ENCODE assay signal across 8 mouse cellular contexts in the genomic region with DNA sequence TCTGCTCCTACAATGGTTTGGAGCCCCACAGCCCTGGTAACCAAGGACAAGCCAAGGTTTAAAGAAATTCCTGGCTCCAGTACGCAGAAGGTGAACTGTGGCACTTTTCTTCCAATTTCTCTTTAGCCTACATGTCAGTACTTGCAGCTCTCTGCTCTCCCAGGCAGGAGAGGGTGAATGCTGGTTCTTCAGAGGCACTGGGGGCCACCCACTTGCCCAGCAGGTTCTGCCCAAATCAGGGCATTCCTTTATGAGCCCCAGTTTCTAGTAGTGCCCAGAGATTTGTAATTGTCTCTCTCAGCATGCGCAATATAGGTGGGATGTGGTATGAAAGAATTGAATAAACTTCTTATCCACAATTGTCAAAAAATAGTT. TPM values are rescaled to one million over a fixed set of nuclear protein-coding genes. Genes with fewer than 3 reads are reported as not detected.
A peak's percentile ranks its signal among the peaks of the same experiment; 100 is the strongest.
DNase-seq lines count a peak whose midpoint lies in the region; ATAC-seq and TF ChIP-seq lines count a peak whose summit lies in the region.

No protein-coding gene starts in this region.

- H3K9ac ChIP-seq in midbrain, embryonic 11.5 days (ENCODE audit: low read length): no peak overlapping the region
- no peak overlapping the region for H3K9ac ChIP-seq in stomach, embryonic 14.5 days (replicated peaks; ENCODE audit: low read depth, low read length)

- H3K4me3 ChIP-seq in gastrocnemius, adult 2 months: peak overlapping the region; percentile 51
- H3K4me3 ChIP-seq in midbrain, embryonic 10.5 days: peak overlapping the region; percentile 33; the same call in 1 of the 2 replicates
- H3K4me3 ChIP-seq in midbrain, embryonic 11.5 days (ENCODE audit: low read depth, low read length): no peak overlapping the region
- peak overlapping the region; percentile 31; the same call in 1 of the 2 replicates for H3K4me3 ChIP-seq in limb, embryonic 10.5 days
- H3K4me3 ChIP-seq in stomach, embryonic 14.5 days (ENCODE audit: low read depth, low read length): no peak overlapping the region

- H3K27ac ChIP-seq in gastrocnemius, adult 2 months: no peak overlapping the region
- peak overlapping the region; percentile 71 for H3K27ac ChIP-seq in midbrain, embryonic 10.5 days (replicated peaks)
- H3K27ac ChIP-seq in midbrain, embryonic 11.5 days (ENCODE audit: low read depth, low read length): no peak overlapping the region
- H3K27ac ChIP-seq in limb, embryonic 10.5 days: peak overlapping the region; percentile 82
- H3K27ac ChIP-seq in stomach, embryonic 14.5 days (ENCODE audit: low read length): peak overlapping the region; percentile 68; the same call in 1 of the 2 replicates

- DNase-seq in gastrocnemius, adult 2 months: no peak
- DNase-seq in gastrocnemius, postnatal 25 days: no peak
- no peak for DNase-seq in midbrain, embryonic 10.5 days (ENCODE audit: low spot score)
- DNase-seq in midbrain, embryonic 11.5 days (ENCODE audit: low spot score, missing footprints): no peak
- DNase-seq in limb, embryonic 10.5 days (ENCODE audit: low spot score): no peak
- DNase-seq in thymus, adult 18-20 months: no peak
- no peak for DNase-seq in left cerebral cortex, postnatal 14 days (ENCODE audit: low spot score in 2 of 2)

- intact Hi-C loops in gastrocnemius, adult 2 months (cut with DNase I): no loop called here
- intact Hi-C loops in left cerebral cortex, postnatal 14 days (cut with DNase I): no loop called here

- no peaks in the 10 kb centered on the region for H3K36me3 ChIP-seq in midbrain, embryonic 10.5 days
- H3K36me3 ChIP-seq in midbrain, embryonic 11.5 days (ENCODE audit: control insufficient read depth, insufficient read depth, low read length): no peaks in the 10 kb centered on the region
- H3K36me3 ChIP-seq in limb, embryonic 10.5 days: no peaks in the 10 kb centered on the region
- no peaks in the 10 kb centered on the region for H3K36me3 ChIP-seq in stomach, embryonic 14.5 days (ENCODE audit: control insufficient read depth, insufficient read depth, low read length)

- peaks cover 37% of the 10 kb centered on the region for H3K4me1 ChIP-seq in midbrain, embryonic 10.5 days
- peaks cover 9% of the 10 kb centered on the region for H3K4me1 ChIP-seq in midbrain, embryonic 11.5 days (ENCODE audit: control insufficient read depth, insufficient read depth, low read length)
- H3K4me1 ChIP-seq in limb, embryonic 10.5 days: peaks cover 56% of the 10 kb centered on the region
- H3K4me1 ChIP-seq in stomach, embryonic 14.5 days (ENCODE audit: control insufficient read depth, insufficient read depth, low read length): no peaks in the 10 kb centered on the region

- WGBS in midbrain, embryonic 10.5 days: 54% methylated on average over 2 of the region's 2 CpGs
- 62% methylated on average over 2 of the region's 2 CpGs for WGBS in midbrain, embryonic 11.5 days
- WGBS in limb, embryonic 10.5 days: 43% methylated on average over 2 of the region's 2 CpGs
- WGBS in stomach, embryonic 14.5 days: 60% methylated on average over 2 of the region's 2 CpGs

- H3K4me2 ChIP-seq in midbrain, embryonic 11.5 days: no peak overlapping the region
- H3K4me2 ChIP-seq in stomach, embryonic 14.5 days (replicated peaks; ENCODE audit: low read depth, low read length): no peak overlapping the region

- H3K27me3 ChIP-seq in midbrain, embryonic 10.5 days (ENCODE audit: low read depth, poor library complexity, severe bottlenecking): no peaks in the 10 kb centered on the region; the same call in 1 of the 2 replicates
- H3K27me3 ChIP-seq in midbrain, embryonic 11.5 days (ENCODE audit: control insufficient read depth, insufficient read depth, low read length): no peaks in the 10 kb centered on the region
- no peaks in the 10 kb centered on the region for H3K27me3 ChIP-seq in limb, embryonic 10.5 days (ENCODE audit: low read depth, poor library complexity, severe bottlenecking)
- no peaks in the 10 kb centered on the region for H3K27me3 ChIP-seq in stomach, embryonic 14.5 days (ENCODE audit: control insufficient read depth, insufficient read depth, low read length)

- ATAC-seq in midbrain, embryonic 11.5 days (ENCODE audit: low FRiP score): no peak
- ATAC-seq in stomach, embryonic 14.5 days (ENCODE audit: insufficient number of reproducible peaks, insufficient read depth, low FRiP score, low read depth): peak; percentile 46; the same call in 1 of the 2 replicates

- TF ChIP-seq CTCF in gastrocnemius, adult 2 months (IDR thresholded peaks at IDR 0.05): no peak

- no peaks in the 10 kb centered on the region for H3K9me3 ChIP-seq in midbrain, embryonic 10.5 days (replicated peaks)
- no peaks in the 10 kb centered on the region for H3K9me3 ChIP-seq in midbrain, embryonic 11.5 days (ENCODE audit: control insufficient read depth, low read length)
- H3K9me3 ChIP-seq in limb, embryonic 10.5 days (replicated peaks): no peaks in the 10 kb centered on the region
- H3K9me3 ChIP-seq in stomach, embryonic 14.5 days (ENCODE audit: control insufficient read depth, low read depth, low read length): no peaks in the 10 kb centered on the region

RNA-seq across cellular contexts. Expression of gene Bmp2k, which starts 32.5 kb away (rescaled TPM):
- 10 to 100 TPM in 1 of 2 experiments, 1 to 10 TPM in 1; 9.6 to 12.9 TPM for total RNA-seq in gastrocnemius, adult 2 months (2021)
- total RNA-seq in gastrocnemius, postnatal 25 days (2021): 1 to 10 TPM; 8.0 to 9.1 TPM
- 8.9 and 9.2 TPM in 2 replicates for polyA plus RNA-seq in midbrain, embryonic 10.5 days (2016; fragmentation: Nextera tagmentation; extraction: Ambion mirVana)
- polyA plus RNA-seq in midbrain, embryonic 11.5 days (2014; fragmentation: Nextera tagmentation; extraction: Ambion mirVana): 10.3 and 10.5 TPM in 2 replicates
- polyA plus RNA-seq in limb, embryonic 10.5 days (2016; fragmentation: Nextera tagmentation; extraction: Ambion mirVana): 7.5 and 8.5 TPM in 2 replicates
- 13.4 and 13.5 TPM in 2 replicates for polyA plus RNA-seq in stomach, embryonic 14.5 days (2014; fragmentation: Nextera tagmentation; extraction: Ambion mirVana)
- total RNA-seq in left cerebral cortex, postnatal 14 days (2021): 10 to 100 TPM; 12.8 to 13.5 TPM

Comparison
In these comparisons a context has a peak if more than half of its experiments do, and no peak if none do; other contexts are left out.
1. H3K27ac ChIP-seq: peak in midbrain, embryonic 10.5 days (single experiment), limb, embryonic 10.5 days (single experiment) and stomach, embryonic 14.5 days (single experiment); none in gastrocnemius, adult 2 months (single experiment) and midbrain, embryonic 11.5 days (single experiment).
2. H3K4me3 ChIP-seq: peak in gastrocnemius, adult 2 months (single experiment), midbrain, embryonic 10.5 days (single experiment) and limb, embryonic 10.5 days (single experiment); none in midbrain, embryonic 11.5 days (single experiment) and stomach, embryonic 14.5 days (single experiment).